Mouse (Mus musculus) adrenal gland, adult 2 months (tissue): ENCODE results near the gene Gm21943. TPM values are rescaled to one million over a fixed set of nuclear protein-coding genes. Genes with fewer than 3 reads are reported as not detected.
"Not testable (repeated sequence)": the region's sequence is repeated elsewhere in the genome, so short reads cannot be mapped to it uniquely, and the experiment has no call there.

Experiments used
- DNase-seq: peaks from one replicate; pipeline ENCODE4 v3.0.0; 2021
- long read RNA-seq: library from polyadenylated mRNA; stranded (forward); transcript quantifications from one replicate; pipeline ENCODE4 v2.0.0, GENCODE M21; 2021
- polyA plus RNA-seq: library from polyadenylated mRNA; depleted of rRNA; stranded (reverse); fragments of >200 nt; gene quantifications from 2 replicates; pipeline ENCODE4 v1.2.3, GENCODE M21; 2012; rRNA removed
- total RNA-seq, 2 experiments: library from RNA; stranded (reverse); gene quantifications; 2 replicates each; pipeline ENCODE4 v1.2.3; 2021

The Gm21943 gene
- total RNA-seq (not detected), polyA plus RNA-seq (not detected in 2 replicates)
- long read RNA-seq, result 0 reads

- not testable (repeated sequence) for DNase-seq
Measured at GRCm38 (mm10) chrY:57533644-57534043, at the start of gene Gm21943. TSS of gene Gm21943 (minus strand) at chrY:57533744.

Other genes with a start within 250 kb of the Gm21943 start
- gene Gm28961, start 172.0 kb upstream of the Gm21943 start, total RNA-seq, result not detected
- not detected in 2 replicates for gene Gm28961, start 172.0 kb upstream of the Gm21943 start, polyA plus RNA-seq